Mouse (Mus musculus) embryonic facial prominence, embryonic 11.5 days (tissue): ENCODE measurements at regions not wholly inside any gene's neighbourhood (a gene's known extent, or its start where the extent isn't known, plus 50 kb on each side); places are given as distances from the start of the nearest gene placed in this dataset.
A peak's percentile ranks its signal among the peaks of the same experiment; 100 is the strongest.

Experiments
- ATAC-seq: fragments of 200-750 bp; cut with Nextera tagmentation; replicated peaks from 2 replicates; pipeline ENCODE4 v1.8.0; 2017; ENCODE audit warnings: low read depth; ENCODE audit not compliant: insufficient number of reproducible peaks, low FRiP score, low TSS enrichment
- DNase-seq: peaks from one replicate; pipeline ENCODE4 v3.0.0-alpha.2; 2015; ENCODE audit warnings: low spot score
- H3K27ac ChIP-seq: fragments of 300-500 bp; sonication (generic); replicated peaks from 2 replicates; pipeline ENCODE4 v1.5.1; 2014; ENCODE audit warnings: mild to moderate bottlenecking, low read depth, low read length, control low read depth
- H3K27me3 ChIP-seq: fragments of 300-500 bp; sonication (generic); 2 replicates; pipeline ENCODE4 v1.6.1; 2014; ENCODE audit warnings: mild to moderate bottlenecking, low read length, moderate library complexity, mixed read lengths; ENCODE audit not compliant: control insufficient read depth, insufficient read depth
- H3K36me3 ChIP-seq: fragments of 300-500 bp; sonication (generic); replicated peaks from 2 replicates; pipeline ENCODE4 v1.6.1; 2014; ENCODE audit warnings: low read depth, mild to moderate bottlenecking, low read length, moderate library complexity, mixed read lengths; ENCODE audit not compliant: control insufficient read depth, insufficient read depth
- H3K4me1 ChIP-seq: fragments of 300-500 bp; sonication (generic); 2 replicates; pipeline ENCODE4 v1.6.1; 2014; ENCODE audit warnings: low read length, mixed read lengths; ENCODE audit not compliant: control insufficient read depth, insufficient read depth
- H3K4me2 ChIP-seq: fragments of 300-500 bp; sonication (generic); 2 replicates; pipeline ENCODE4 v1.6.1; 2014; ENCODE audit warnings: low read depth, mild to moderate bottlenecking, control low read depth, low read length, moderate library complexity
- H3K4me3 ChIP-seq: fragments of 300-500 bp; sonication (generic); 2 replicates; pipeline ENCODE4 v1.5.1; 2014; ENCODE audit warnings: low read depth, low read length, control low read depth
- H3K9ac ChIP-seq: fragments of 300-500 bp; sonication (generic); replicated peaks from 2 replicates; pipeline ENCODE4 v1.6.1; 2014; ENCODE audit warnings: mild to moderate bottlenecking, control low read depth, low read length
- H3K9me3 ChIP-seq: fragments of 300-500 bp; sonication (generic); replicated peaks from 2 replicates; pipeline ENCODE4 v1.6.1; 2016; ENCODE audit warnings: mild to moderate bottlenecking, low read length, inconsistent platforms, mixed read lengths; ENCODE audit not compliant: control insufficient read depth
- whole genome bisulfite sequencing: fragments of 180-500 bp; shearing (Covaris S2); extraction: QIAGEN DNeasy Blood & Tissue Kit; methylation state at CpG from one replicate; pipeline ENCODE4 v1.1.7; 2014; 5-methylcytosine and 5-hydroxymethylcytosine counted together

GRCm38 (mm10) chr4:53318181-53318580 lies 122.0 kb upstream of the Slc44a1 start:
- Histone ChIP-seq H3K4me2 (no peak overlapping the region), H3K27me3 (no peaks in the 10 kb centered on the region), H3K9ac (no peak overlapping the region), H3K27ac (no peak overlapping the region), H3K4me3 (no peak overlapping the region), H3K9me3 (no peaks in the 10 kb centered on the region), H3K36me3 (no peaks in the 10 kb centered on the region), H3K4me1 (no peaks in the 10 kb centered on the region; the same call in 1 of the 2 replicates)
- WGBS: 60% methylated on average over 6 of the region's 6 CpGs
- DNase-seq (no peak), ATAC-seq (no peak)

GRCm38 (mm10) chr4:53317453-53317824 lies 122.8 kb upstream of the Slc44a1 start:
- Histone ChIP-seq H3K4me3 (no peak overlapping the region), H3K4me2 (no peak overlapping the region), H3K27me3 (no peaks in the 10 kb centered on the region), H3K9ac (no peak overlapping the region), H3K36me3 (no peaks in the 10 kb centered on the region), H3K4me1 (no peaks in the 10 kb centered on the region; the same call in 1 of the 2 replicates), H3K9me3 (no peaks in the 10 kb centered on the region), H3K27ac (no peak overlapping the region)
- WGBS: 56% methylated on average over 7 of the region's 7 CpGs
- ATAC-seq: no peak
- DNase-seq: no peak

GRCm38 (mm10) chr4:53316796-53317452 lies 123.3 kb upstream of the Slc44a1 start:
- DNase-seq (no peak), ATAC-seq (0 out of 2 replicates have a peak, but pooled peaks have one; percentile 25)
- H3K4me1 ChIP-seq: no peaks in the 10 kb centered on the region; the same call in 1 of the 2 replicates
- no peaks in the 10 kb centered on the region for H3K27me3 ChIP-seq
- no peak overlapping the region for H3K9ac ChIP-seq
- H3K36me3 ChIP-seq: no peaks in the 10 kb centered on the region
- H3K4me3 ChIP-seq: no peak overlapping the region
- WGBS: 76% methylated on average over 14 of the region's 14 CpGs
- H3K9me3 ChIP-seq: no peaks in the 10 kb centered on the region
- H3K4me2 ChIP-seq: no peak overlapping the region
- no peak overlapping the region for H3K27ac ChIP-seq

GRCm38 (mm10) chr4:53315876-53316762 lies 124.1 kb upstream of the Slc44a1 start:
- Histone ChIP-seq H3K27me3 (no peaks in the 10 kb centered on the region), H3K27ac (no peak overlapping the region), H3K36me3 (no peaks in the 10 kb centered on the region), H3K4me2 (no peak overlapping the region), H3K9me3 (no peaks in the 10 kb centered on the region), H3K9ac (no peak overlapping the region), H3K4me3 (no peak overlapping the region), H3K4me1 (no peaks in the 10 kb centered on the region; the same call in 1 of the 2 replicates)
- DNase-seq (no peak), ATAC-seq (no peak)
- 74% methylated on average over 13 of the region's 13 CpGs for WGBS

GRCm38 (mm10) chr4:53315121-53315875 lies 124.9 kb upstream of the Slc44a1 start:
- Histone ChIP-seq H3K9me3 (no peaks in the 10 kb centered on the region), H3K4me1 (no peaks in the 10 kb centered on the region; the same call in 1 of the 2 replicates), H3K4me3 (no peak overlapping the region), H3K9ac (no peak overlapping the region), H3K27me3 (no peaks in the 10 kb centered on the region), H3K27ac (no peak overlapping the region), H3K36me3 (no peaks in the 10 kb centered on the region), H3K4me2 (no peak overlapping the region)
- no peak for ATAC-seq
- DNase-seq: no peak
- 86% methylated on average over 7 of the region's 7 CpGs for WGBS

- DNase-seq: no peak
- Histone ChIP-seq H3K4me3 (no peak overlapping the region), H3K9me3 (no peaks in the 10 kb centered on the region), H3K4me1 (no peaks in the 10 kb centered on the region; the same call in 1 of the 2 replicates), H3K9ac (no peak overlapping the region), H3K36me3 (no peaks in the 10 kb centered on the region), H3K27ac (no peak overlapping the region), H3K4me2 (no peak overlapping the region), H3K27me3 (no peaks in the 10 kb centered on the region)
- 91% methylated on average over 8 of the region's 8 CpGs for WGBS
- no peak for ATAC-seq
These were observed 126.1 kb upstream of the Slc44a1 start for GRCm38 (mm10) chr4:53314076-53314475.

GRCm38 (mm10) chr4:53307121-53307520 lies 133.1 kb upstream of the Slc44a1 start:
- DNase-seq: no peak
- Histone ChIP-seq H3K4me2 (no peak overlapping the region), H3K9ac (no peak overlapping the region), H3K36me3 (no peaks in the 10 kb centered on the region), H3K9me3 (no peaks in the 10 kb centered on the region), H3K4me3 (no peak overlapping the region), H3K4me1 (no peaks in the 10 kb centered on the region), H3K27ac (no peak overlapping the region), H3K27me3 (no peaks in the 10 kb centered on the region)
- WGBS: 72% methylated on average over 4 of the region's 4 CpGs
- no peak for ATAC-seq
